Mouse (Mus musculus): ENCODE results near the gene Slco2a1.

GRCm38 (mm10) chr9:103004343-103004742 is 15.8 kb downstream of the Slco2a1 start:
- no peak for TF ChIP-seq POLR2A (IDR thresholded peaks at IDR 0.05; ENCODE audit: insufficient read depth, low read depth, low read length)
- no peak for TF ChIP-seq CTCF (IDR thresholded peaks at IDR 0.05; ENCODE audit: insufficient read depth, low read depth, low read length)
